Mouse (Mus musculus) T-cell, adult 66 days (primary cell): ENCODE results near the gene Csf2. TPM values are rescaled to one million over a fixed set of nuclear protein-coding genes. Genes with fewer than 3 reads are reported as not detected.

Source experiments
- total RNA-seq, 2 experiments: library from RNA; stranded (reverse); gene quantifications; 3 replicates in 1 of 2; 4 replicates in 1 of 2; pipeline ENCODE4 v1.2.4; 2023

Gene Csf2
- total RNA-seq, result 1 to 10 TPM; 1.3 to 6.1 TPM

GRCm38 (mm10) chr11:54248940-54249717, at the start of gene Csf2:
Csf2 (minus strand) TSS chr11:54249667.

DNA sequence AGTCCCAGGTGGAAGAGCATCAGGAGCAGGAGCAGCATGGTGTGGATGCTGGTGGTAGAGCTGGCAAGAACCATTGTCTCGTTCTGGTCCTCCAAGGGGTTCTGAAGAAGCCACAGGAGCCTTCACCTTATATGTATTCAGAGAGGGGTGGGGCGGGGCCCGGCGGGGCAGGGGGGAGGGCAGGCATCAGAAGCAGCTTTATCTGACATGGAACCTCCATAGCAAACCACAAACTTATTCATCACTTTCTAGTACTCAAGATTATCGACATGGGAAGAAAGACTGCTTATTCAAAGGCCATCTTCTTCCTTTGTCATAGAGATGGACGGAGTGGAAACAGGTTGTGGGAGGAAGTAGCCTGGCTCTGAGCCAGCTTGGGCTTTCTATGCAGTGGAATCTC, 17.7 kb upstream of the Csf2 start, which contains the start of gene Il3:
TSS of gene Il3 (minus strand) at position 101 of the 400 bp plus-strand sequence.

Other genes starting within 250 kb of the Csf2 start
- under 1 TPM; 0.61 to 0.92 TPM for gene Slc22a4, start 221.6 kb downstream of the Csf2 start, total RNA-seq
- 10 to 100 TPM; 19.3 to 28.6 TPM for gene Pdlim4, start 180.7 kb downstream of the Csf2 start, total RNA-seq
- 1 to 10 TPM; 2.6 to 3.3 TPM for gene P4ha2, start 149.6 kb downstream of the Csf2 start, total RNA-seq
- not detected for gene Il3, start 17.6 kb upstream of the Csf2 start, total RNA-seq
- gene Acsl6, start 54.1 kb upstream of the Csf2 start, total RNA-seq, result 1 to 10 TPM in 1 of 2 experiments, not detected in 1; 1.5 TPM
- not detected for gene Meikin, start 121.0 kb upstream of the Csf2 start, total RNA-seq
- gene Fnip1, start 188.5 kb upstream of the Csf2 start, total RNA-seq, result 10 to 100 TPM; 22.6 to 25.4 TPM